Mouse (Mus musculus): ENCODE results near the gene Ormdl2.

- no peak for TF ChIP-seq CTCF (IDR thresholded peaks at IDR 0.05; ENCODE audit: low read depth, low read length)
- TF ChIP-seq POLR2A (IDR thresholded peaks at IDR 0.05; ENCODE audit: insufficient read depth, low read length): no peak
Observed at GRCm38 (mm10) chr10:128798676-128799075, 22.8 kb downstream of the Ormdl2 start.

Measured in ES-Bruce4 (cell line).